Mouse (Mus musculus): Measurements from ENCODE around the gene Zfand2b. TPM values are rescaled to one million over a fixed set of nuclear protein-coding genes. Genes with fewer than 3 reads are reported as not detected.

Zfand2b gene
- polyA plus RNA-seq, 1 experiment, result 14.8 TPM

DNA sequence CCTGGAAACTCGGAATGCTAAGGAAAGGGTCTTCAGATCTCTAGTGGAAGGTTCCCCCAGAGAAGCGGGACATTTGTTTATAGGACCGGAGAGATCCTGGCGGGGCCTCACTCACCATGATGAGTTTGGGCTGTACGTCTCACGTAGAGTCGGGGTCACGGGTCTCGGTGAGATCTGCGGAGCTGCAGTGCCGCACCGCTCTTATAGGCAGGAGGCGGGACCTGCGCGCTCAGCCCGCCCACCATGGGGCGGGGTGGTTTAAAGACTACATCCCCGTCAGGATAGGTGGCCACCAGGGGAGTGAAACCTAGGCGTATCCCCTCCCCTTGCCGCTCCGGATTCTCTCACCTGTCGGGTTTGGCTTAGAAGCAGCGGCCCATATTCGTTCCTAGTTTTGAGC, 50.6 kb downstream of the Zfand2b start:
- Histone ChIP-seq H3K4me1 (ENCODE audit: control insufficient read depth, insufficient read depth, low read length) (peaks cover 4% of the 10 kb centered on the region; the same call in 1 of the 2 replicates), H3K27ac (ENCODE audit: insufficient read depth, low read length) (no peak overlapping the region), H3K4me3 (ENCODE audit: insufficient read depth, low read length) (peak overlapping the region; percentile 57)
- TF ChIP-seq POLR2A (IDR thresholded peaks at IDR 0.05; ENCODE audit: low read depth, low read length) (peak; percentile 99), CTCF (IDR thresholded peaks at IDR 0.05; ENCODE audit: borderline replicate concordance, insufficient read depth, low read length) (no peak)

DNA sequence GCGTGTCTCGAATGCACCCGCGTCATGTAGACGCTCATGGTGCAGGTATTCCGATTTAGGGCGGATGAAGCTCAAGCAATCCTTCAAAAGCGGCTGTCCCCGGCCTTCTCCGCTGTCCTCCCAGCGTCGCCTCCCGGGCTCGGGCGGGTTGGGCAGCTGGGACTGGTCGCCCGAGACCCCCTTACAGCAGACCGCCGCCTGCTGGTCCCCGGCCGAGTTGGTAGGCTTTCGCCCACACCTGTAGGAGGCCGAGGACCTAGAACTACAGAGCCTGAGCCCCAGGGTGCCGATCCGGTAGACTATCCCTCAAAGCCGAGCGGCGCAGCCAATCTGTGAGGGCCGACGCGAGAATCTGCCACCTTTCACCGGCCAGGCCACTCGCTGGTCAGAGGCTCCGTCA, 51.1 kb downstream of the Zfand2b start, which contains the start of gene Tuba4a:
Gene Tuba4a, minus strand, starts transcription at position 335 of the 400 bp plus-strand sequence.
- TF ChIP-seq POLR2A (IDR thresholded peaks at IDR 0.05; ENCODE audit: low read depth, low read length) (no peak), CTCF (IDR thresholded peaks at IDR 0.05; ENCODE audit: borderline replicate concordance, insufficient read depth, low read length) (no peak)
- Histone ChIP-seq H3K27ac (ENCODE audit: insufficient read depth, low read length) (no peak within 1 kb of the TSS), H3K4me3 (ENCODE audit: insufficient read depth, low read length) (peak within 1 kb of the TSS; percentile 57), H3K4me1 (ENCODE audit: control insufficient read depth, insufficient read depth, low read length) (peaks cover 4% of the 10 kb centered on the region; the same call in 1 of the 2 replicates)

Other genes with a start within 250 kb of the Zfand2b start
- gene Cfap65, start 233.0 kb upstream of the Zfand2b start, polyA plus RNA-seq (2011; ENCODE audit: insufficient read length, low read depth, missing spikeins), result not detected in 2 replicates
- gene Ihh, start 217.0 kb upstream of the Zfand2b start, polyA plus RNA-seq (2011; ENCODE audit: insufficient read length, low read depth, missing spikeins), result not detected in 2 replicates
- gene Nhej1, start 43.4 kb upstream of the Zfand2b start, polyA plus RNA-seq (2011; ENCODE audit: insufficient read length, low read depth, missing spikeins), result 9.1 and 10.3 TPM in 2 replicates
- 0.42 TPM in 1 of 2 replicates, not detected in the other for gene Slc23a3, start 34.8 kb upstream of the Zfand2b start, polyA plus RNA-seq (2011; ENCODE audit: insufficient read length, low read depth, missing spikeins)
- gene Cnppd1, start 25.9 kb upstream of the Zfand2b start, polyA plus RNA-seq (2011; ENCODE audit: insufficient read length, low read depth, missing spikeins), result 34.2 and 40.9 TPM in 2 replicates
- gene Retreg2, start 25.9 kb upstream of the Zfand2b start, polyA plus RNA-seq (2011; ENCODE audit: insufficient read length, low read depth, missing spikeins), result 31.9 and 44.3 TPM in 2 replicates
- 7.0 and 13.4 TPM in 2 replicates for gene Abcb6, start 11.7 kb downstream of the Zfand2b start, polyA plus RNA-seq (2011; ENCODE audit: insufficient read length, low read depth, missing spikeins)
- gene Ankzf1, start 23.5 kb downstream of the Zfand2b start, polyA plus RNA-seq (2011; ENCODE audit: insufficient read length, low read depth, missing spikeins), result 10.1 and 15.6 TPM in 2 replicates
- gene Atg9a, start 23.6 kb downstream of the Zfand2b start, polyA plus RNA-seq (2011; ENCODE audit: insufficient read length, low read depth, missing spikeins), result 31.1 and 32.6 TPM in 2 replicates
- 25.1 and 34.3 TPM in 2 replicates for gene Glb1l, start 42.2 kb downstream of the Zfand2b start, polyA plus RNA-seq (2011; ENCODE audit: insufficient read length, low read depth, missing spikeins)
- 57.3 and 59.4 TPM in 2 replicates for gene Stk16, start 42.2 kb downstream of the Zfand2b start, polyA plus RNA-seq (2011; ENCODE audit: insufficient read length, low read depth, missing spikeins)
- 27.8 and 46.8 TPM in 2 replicates for gene Tuba4a, start 51.2 kb downstream of the Zfand2b start, polyA plus RNA-seq (2011; ENCODE audit: insufficient read length, low read depth, missing spikeins)
- not detected in 2 replicates for gene A630095N17Rik, start 63.5 kb downstream of the Zfand2b start, polyA plus RNA-seq (2011; ENCODE audit: insufficient read length, low read depth, missing spikeins)
- 28.4 and 31.8 TPM in 2 replicates for gene Dnajb2, start 67.8 kb downstream of the Zfand2b start, polyA plus RNA-seq (2011; ENCODE audit: insufficient read length, low read depth, missing spikeins)
- gene Ptprn, start 95.9 kb downstream of the Zfand2b start, polyA plus RNA-seq (2011; ENCODE audit: insufficient read length, low read depth, missing spikeins), result 67.6 and 114 TPM in 2 replicates
- not detected in 2 replicates for gene Resp18, start 109.8 kb downstream of the Zfand2b start, polyA plus RNA-seq (2011; ENCODE audit: insufficient read length, low read depth, missing spikeins)
- gene Dnpep, start 149.3 kb downstream of the Zfand2b start, polyA plus RNA-seq (2011; ENCODE audit: insufficient read length, low read depth, missing spikeins), result 79.7 and 96.9 TPM in 2 replicates
- gene Des, start 191.7 kb downstream of the Zfand2b start, polyA plus RNA-seq (2011; ENCODE audit: insufficient read length, low read depth, missing spikeins), result 11.3 and 12.3 TPM in 2 replicates
- gene Speg, start 206.7 kb downstream of the Zfand2b start, polyA plus RNA-seq (2011; ENCODE audit: insufficient read length, low read depth, missing spikeins), result 54.2 and 56.4 TPM in 2 replicates